Mouse (Mus musculus) forebrain, postnatal 0 days (tissue): Measurements from ENCODE around the gene Snai1. TPM values are rescaled to one million over a fixed set of nuclear protein-coding genes. Genes with fewer than 3 reads are reported as not detected.
A peak's percentile ranks its signal among the peaks of the same experiment; 100 is the strongest.

Experiments
- ATAC-seq: fragments of 200-750 bp; cut with Nextera tagmentation; 2 replicates; pipeline ENCODE4 v1.8.0; 2017; ENCODE audit warnings: mild to moderate bottlenecking, moderate library complexity
- DNase-seq: peaks from one replicate; pipeline ENCODE4 v3.0.0-alpha.2; 2015
- H3K27ac ChIP-seq: fragments of 300-500 bp; sonication (generic); 2 replicates; pipeline ENCODE4 v1.5.1; 2014; ENCODE audit warnings: low read depth, mild to moderate bottlenecking, antibody characterized with exemption, low read length, moderate library complexity, mixed read lengths
- H3K27me3 ChIP-seq: fragments of 300-500 bp; sonication (generic); 2 replicates; pipeline ENCODE4 v1.6.1; 2014; ENCODE audit warnings: mild to moderate bottlenecking, low read length, mixed read lengths; ENCODE audit not compliant: insufficient read depth
- H3K36me3 ChIP-seq: fragments of 300-500 bp; sonication (generic); 2 replicates; pipeline ENCODE4 v1.6.1; 2014; ENCODE audit warnings: mild to moderate bottlenecking, moderate library complexity; ENCODE audit not compliant: insufficient read depth
- H3K4me1 ChIP-seq: fragments of 300-500 bp; sonication (generic); 2 replicates; pipeline ENCODE4 v1.6.1; 2014; ENCODE audit warnings: antibody characterized with exemption; ENCODE audit not compliant: insufficient read depth
- H3K4me2 ChIP-seq: fragments of 300-500 bp; sonication (generic); 2 replicates; pipeline ENCODE4 v1.6.1; 2014; ENCODE audit warnings: low read depth, mild to moderate bottlenecking, moderate library complexity
- H3K4me3 ChIP-seq: fragments of 300-500 bp; sonication (generic); 2 replicates; pipeline ENCODE4 v1.5.1; 2014; ENCODE audit warnings: low read depth, low read length, mixed read lengths
- H3K9ac ChIP-seq: fragments of 300-500 bp; sonication (generic); 2 replicates; pipeline ENCODE4 v1.6.1; 2014; ENCODE audit warnings: mild to moderate bottlenecking
- H3K9me3 ChIP-seq: fragments of 300-500 bp; sonication (generic); 2 replicates; pipeline ENCODE4 v1.6.1; 2016; ENCODE audit warnings: low read length
- CTCF ChIP-seq: sonication (generic); IDR thresholded peaks from 2 replicates; pipeline ENCODE4 v1.5.1; 2016; ENCODE audit warnings: antibody characterized with exemption, control low read depth, low read depth
- WGBS: fragments of 180-500 bp; shearing (Covaris S2); extraction: QIAGEN DNeasy Blood & Tissue Kit; methylation state at CpG from one replicate; pipeline ENCODE4 v1.1.7; 2014; 5-methylcytosine and 5-hydroxymethylcytosine counted together
- polyA plus RNA-seq: library from polyadenylated mRNA; unstranded; fragments of >200 nt; fragmentation: Nextera tagmentation; extraction: Ambion mirVana; gene quantifications from 2 replicates; pipeline ENCODE4 v1.2.1, GENCODE M21; 2015
- total RNA-seq: library from RNA; depleted of rRNA; stranded (reverse); fragments of >200 nt; gene quantifications from 2 replicates; pipeline ENCODE4 v1.2.3, GENCODE M21; 2014

Snai1 gene
- total and polyA plus RNA-seq, 2 experiments from 2014 or later: 1.4 to 4.4 TPM

GRCm38 (mm10) chr2:167543121-167544003, 5.4 kb downstream of the Snai1 start:
- Histone ChIP-seq H3K4me2 (no peak overlapping the region), H3K9me3 (no peaks in the 10 kb centered on the region), H3K27ac (peak overlapping the region; percentile 50), H3K27me3 (peaks cover 14% of the 10 kb centered on the region), H3K9ac (no peak overlapping the region), H3K36me3 (no peaks in the 10 kb centered on the region), H3K4me3 (no peak overlapping the region), H3K4me1 (no peaks in the 10 kb centered on the region)
- DNase-seq (no peak), ATAC-seq (no peak)
- TF ChIP-seq CTCF: no peak
- WGBS: 30% methylated on average over 14 of the region's 16 CpGs

- H3K4me2 ChIP-seq: no peak overlapping the region
- H3K4me3 ChIP-seq: no peak overlapping the region
- 0 out of 2 replicates have a peak, but pooled peaks have one; percentile 18 for ATAC-seq
- WGBS: 9% methylated on average over 4 of the region's 4 CpGs
- H3K9ac ChIP-seq: no peak overlapping the region
- DNase-seq: no peak
- H3K4me1 ChIP-seq: no peaks in the 10 kb centered on the region
- peaks cover 14% of the 10 kb centered on the region for H3K27me3 ChIP-seq
- peak overlapping the region; percentile 50 for H3K27ac ChIP-seq
- no peak for TF ChIP-seq CTCF
- no peaks in the 10 kb centered on the region for H3K9me3 ChIP-seq
- no peaks in the 10 kb centered on the region for H3K36me3 ChIP-seq
Observed at GRCm38 (mm10) chr2:167544004-167544356, 6.0 kb downstream of the Snai1 start.

- Histone ChIP-seq H3K4me3 (no peak overlapping the region), H3K36me3 (no peaks in the 10 kb centered on the region), H3K9me3 (no peaks in the 10 kb centered on the region), H3K27ac (no peak overlapping the region), H3K4me2 (no peak overlapping the region), H3K4me1 (no peaks in the 10 kb centered on the region), H3K27me3 (peaks cover 14% of the 10 kb centered on the region), H3K9ac (no peak overlapping the region)
- ATAC-seq (no peak), DNase-seq (no peak)
- 65% methylated on average over 5 of the region's 5 CpGs for WGBS
- TF ChIP-seq CTCF: no peak
Observed at GRCm38 (mm10) chr2:167544456-167544855, 6.5 kb downstream of the Snai1 start.

- DNase-seq (no peak), ATAC-seq (no peak)
- H3K9me3 ChIP-seq: no peaks in the 10 kb centered on the region
- H3K36me3 ChIP-seq: no peaks in the 10 kb centered on the region
- no peaks in the 10 kb centered on the region for H3K4me1 ChIP-seq
- H3K4me3 ChIP-seq: no peak overlapping the region
- WGBS: 87% methylated on average over 18 of the region's 18 CpGs
- H3K9ac ChIP-seq: no peak overlapping the region
- H3K27me3 ChIP-seq: no peaks in the 10 kb centered on the region
- no peak overlapping the region for H3K4me2 ChIP-seq
- H3K27ac ChIP-seq: no peak overlapping the region
- TF ChIP-seq CTCF: no peak
Observed at GRCm38 (mm10) chr2:167546447-167547195, 8.6 kb downstream of the Snai1 start.

GRCm38 (mm10) chr2:167547444-167547843, 9.4 kb downstream of the Snai1 start:
- H3K4me1 ChIP-seq: no peaks in the 10 kb centered on the region
- no peaks in the 10 kb centered on the region for H3K9me3 ChIP-seq
- H3K36me3 ChIP-seq: no peaks in the 10 kb centered on the region
- no peaks in the 10 kb centered on the region for H3K27me3 ChIP-seq
- no peak overlapping the region for H3K9ac ChIP-seq
- ATAC-seq (no peak), DNase-seq (no peak)
- no peak overlapping the region for H3K27ac ChIP-seq
- H3K4me3 ChIP-seq: no peak overlapping the region
- no peak overlapping the region for H3K4me2 ChIP-seq
- TF ChIP-seq CTCF: no peak
- 80% methylated on average over 8 of the region's 8 CpGs for WGBS

GRCm38 (mm10) chr2:167548961-167549360, 11.0 kb downstream of the Snai1 start:
- no peak for ATAC-seq
- Histone ChIP-seq H3K4me3 (no peak overlapping the region), H3K9me3 (no peaks in the 10 kb centered on the region), H3K36me3 (no peaks in the 10 kb centered on the region), H3K27ac (no peak overlapping the region), H3K4me2 (no peak overlapping the region), H3K27me3 (no peaks in the 10 kb centered on the region), H3K9ac (no peak overlapping the region), H3K4me1 (no peaks in the 10 kb centered on the region)
- TF ChIP-seq CTCF: no peak
- DNase-seq: no peak
- WGBS: 90% methylated on average over 7 of the region's 7 CpGs

GRCm38 (mm10) chr2:167550341-167550854, 12.4 kb downstream of the Snai1 start:
- H3K9ac ChIP-seq: no peak overlapping the region
- no peak for ATAC-seq
- H3K4me1 ChIP-seq: no peaks in the 10 kb centered on the region
- no peak overlapping the region for H3K4me2 ChIP-seq
- no peaks in the 10 kb centered on the region for H3K9me3 ChIP-seq
- H3K36me3 ChIP-seq: no peaks in the 10 kb centered on the region
- 87% methylated on average over 8 of the region's 8 CpGs for WGBS
- no peaks in the 10 kb centered on the region for H3K27me3 ChIP-seq
- H3K27ac ChIP-seq: no peak overlapping the region
- no peak overlapping the region for H3K4me3 ChIP-seq
- no peak for DNase-seq
- no peak for TF ChIP-seq CTCF
